Mouse (Mus musculus) brain, embryonic 14.5 days (tissue): ENCODE results near the gene Ap2a1.

Source experiments
- CTCF ChIP-seq: fragments of 200-500 bp; IDR thresholded peaks from 2 replicates; pipeline ENCODE4 v1.5.1; 2012; ENCODE audit warnings: inconsistent platforms, mild to moderate bottlenecking, moderate library complexity, borderline replicate concordance; ENCODE audit not compliant: insufficient read depth, insufficient read length; ENCODE audit errors: extremely low read depth
- POLR2A ChIP-seq: fragments of 200-500 bp; IDR thresholded peaks from 2 replicates; pipeline ENCODE4 v1.6.1; 2012; ENCODE audit warnings: mild to moderate bottlenecking, inconsistent platforms, borderline replicate concordance; ENCODE audit not compliant: poor library complexity, insufficient read depth, insufficient read length, severe bottlenecking; ENCODE audit errors: extremely low read depth

DNA sequence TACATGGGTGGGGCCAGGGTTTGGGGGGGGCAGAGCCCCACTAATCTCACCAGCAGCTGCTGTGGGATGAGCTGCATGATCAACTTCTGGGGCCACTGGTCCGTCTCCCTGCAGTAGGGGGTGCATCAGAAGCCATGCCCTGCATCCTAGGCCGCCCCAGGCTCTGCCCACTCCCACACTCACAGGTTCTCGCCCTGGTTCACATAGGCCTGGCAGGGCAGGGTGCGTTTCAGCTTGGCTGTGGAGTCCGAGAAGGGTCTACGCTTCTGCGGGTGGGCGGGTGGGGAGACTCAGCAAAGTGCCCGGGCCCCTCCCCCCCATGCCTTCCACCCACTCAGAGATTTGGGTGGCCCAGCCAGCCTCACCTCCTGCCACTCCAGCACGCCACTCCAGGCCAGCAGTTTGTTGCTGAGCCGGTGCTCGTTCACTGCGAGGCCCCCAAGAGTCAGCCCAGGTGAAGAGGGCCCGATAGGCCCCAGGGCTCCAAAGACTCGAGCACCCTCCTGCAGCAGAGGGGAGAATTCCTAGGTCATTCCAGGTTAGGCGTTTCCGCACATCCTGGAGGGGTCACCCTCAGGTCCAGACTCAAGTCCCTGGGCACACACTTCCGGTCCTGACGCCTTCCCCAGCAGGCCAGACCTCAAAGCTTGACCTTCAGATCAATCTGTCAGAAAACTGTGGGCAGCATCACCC lies 62.1 kb downstream of the Ap2a1 start:
- TF ChIP-seq POLR2A (no peak), CTCF (no peak)
